Mouse (Mus musculus) lung, embryonic 15.5 days (tissue): Measurements from ENCODE around the gene Tpm4. TPM values are rescaled to one million over a fixed set of nuclear protein-coding genes. Genes with fewer than 3 reads are reported as not detected.
"Not testable (repeated sequence)": the region's sequence is repeated elsewhere in the genome, so short reads cannot be mapped to it uniquely, and the experiment has no call there.

Experiments used
- ATAC-seq: fragments of 200-750 bp; cut with Nextera tagmentation; 2 replicates; pipeline ENCODE4 v1.8.0; 2017; ENCODE audit warnings: moderate number of reproducible peaks, borderline replicate concordance; ENCODE audit not compliant: low FRiP score, low TSS enrichment; ENCODE audit errors: extremely low read depth
- H3K27ac ChIP-seq: fragments of 300-500 bp; sonication (generic); 2 replicates; pipeline ENCODE4 v1.5.1; 2015; ENCODE audit warnings: moderate library complexity, mild to moderate bottlenecking, inconsistent platforms
- H3K27me3 ChIP-seq: fragments of 300-500 bp; sonication (generic); 2 replicates; pipeline ENCODE4 v1.6.1; 2015; ENCODE audit warnings: inconsistent platforms
- H3K36me3 ChIP-seq: fragments of 300-500 bp; sonication (generic); 2 replicates; pipeline ENCODE4 v1.6.1; 2015; ENCODE audit warnings: inconsistent platforms
- H3K4me1 ChIP-seq: fragments of 300-500 bp; sonication (generic); 2 replicates; pipeline ENCODE4 v1.6.1; 2015; ENCODE audit warnings: inconsistent platforms
- H3K4me2 ChIP-seq: fragments of 300-500 bp; sonication (generic); 2 replicates; pipeline ENCODE4 v1.6.1; 2015; ENCODE audit warnings: inconsistent platforms, mild to moderate bottlenecking, moderate library complexity
- H3K4me3 ChIP-seq: fragments of 300-500 bp; sonication (generic); 2 replicates; pipeline ENCODE4 v1.5.1; 2015; ENCODE audit warnings: mild to moderate bottlenecking, inconsistent platforms
- H3K9ac ChIP-seq: fragments of 300-500 bp; sonication (generic); 2 replicates; pipeline ENCODE4 v1.6.1; 2015; ENCODE audit warnings: inconsistent platforms
- H3K9me3 ChIP-seq: fragments of 300-500 bp; sonication (generic); 2 replicates; pipeline ENCODE4 v1.6.1; 2016; ENCODE audit warnings: inconsistent platforms
- WGBS: fragments of 180-500 bp; shearing (Covaris S2); methylation state at CpG from one replicate; pipeline ENCODE4 v1.1.7; 2015; 5-methylcytosine and 5-hydroxymethylcytosine counted together
- polyA plus RNA-seq: library from polyadenylated mRNA; unstranded; fragments of >200 nt; fragmentation: Nextera tagmentation; extraction: Ambion mirVana; gene quantifications from 2 replicates; pipeline ENCODE4 v1.2.1, GENCODE M21; 2015

The Tpm4 gene
- polyA plus RNA-seq = 896 and 923 TPM in 2 replicates

DNA sequence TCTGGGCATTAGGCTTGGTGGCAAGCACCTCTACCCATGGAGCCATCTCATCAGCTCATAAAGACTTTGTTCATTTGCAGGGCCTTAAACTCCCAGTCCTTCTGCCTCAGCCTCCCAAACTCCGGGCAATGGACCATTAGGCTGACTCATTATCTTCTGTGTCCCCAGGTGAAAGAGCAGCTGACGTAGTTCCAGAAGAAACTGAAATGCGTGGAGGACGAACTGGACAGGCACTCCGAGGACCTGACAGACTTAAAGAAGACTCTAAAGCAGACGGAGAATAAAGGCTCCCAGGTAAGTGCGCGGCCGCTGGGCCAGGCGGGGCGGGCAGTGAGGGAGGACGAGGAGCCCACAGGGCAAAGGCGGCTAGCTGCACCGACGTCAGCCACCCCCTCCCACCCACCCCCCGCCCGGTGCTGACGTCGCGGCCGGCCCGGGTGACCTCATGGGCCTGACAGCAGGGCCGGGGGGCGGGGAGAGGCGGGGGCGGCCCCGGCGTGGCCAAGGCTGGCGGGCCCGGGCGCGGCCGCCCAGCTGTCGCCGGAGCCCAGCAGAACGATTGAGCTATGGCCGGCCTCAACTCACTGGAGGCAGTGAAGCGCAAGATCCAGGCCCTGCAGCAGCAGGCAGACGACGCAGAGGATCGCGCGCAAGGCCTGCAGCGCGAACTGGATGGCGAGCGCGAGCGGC, at the start of gene Tpm4:
TSS of gene Tpm4 (plus strand) at position 220 of the 690 bp plus-strand sequence.
- Histone ChIP-seq H3K9me3 (no peaks in the 10 kb centered on the region), H3K4me2 (peak within 1 kb of the TSS; percentile 70), H3K4me1 (peaks cover 34% of the 10 kb centered on the region), H3K9ac (peak within 1 kb of the TSS; percentile 99), H3K27me3 (no peaks in the 10 kb centered on the region), H3K27ac (peak within 1 kb of the TSS; percentile 100), H3K36me3 (peaks cover 23% of the 10 kb centered on the region), H3K4me3 (peak within 1 kb of the TSS; percentile 86)
- peak; percentile 83 for ATAC-seq
- 1% methylated on average over 39 of the region's 49 CpGs for WGBS

DNA sequence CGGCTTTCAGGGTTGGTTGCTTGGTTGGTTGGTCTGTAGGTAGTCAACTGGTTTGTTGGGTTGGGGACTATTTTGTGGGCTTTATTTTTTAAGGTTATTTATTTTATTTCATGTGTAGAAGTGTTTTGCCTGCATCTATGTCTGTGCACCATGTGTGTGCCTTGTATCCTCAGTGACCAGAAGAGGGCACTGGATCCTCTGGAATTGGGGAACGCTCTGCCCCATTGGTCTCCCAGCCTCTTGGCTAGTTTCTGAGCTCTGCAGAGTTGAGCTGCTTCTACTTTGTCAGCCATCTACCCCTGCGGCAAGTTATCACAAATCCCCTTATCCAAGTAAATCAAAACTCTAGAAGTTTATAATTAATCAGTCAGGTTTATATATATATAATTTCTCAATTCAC, 47.2 kb upstream of the Tpm4 start:
- H3K4me1 ChIP-seq, H3K4me2 ChIP-seq, ATAC-seq, H3K9me3 ChIP-seq, H3K36me3 ChIP-seq, H3K4me3 ChIP-seq, H3K27ac ChIP-seq, H3K9ac ChIP-seq, H3K27me3 ChIP-seq: not testable (repeated sequence)
- WGBS = 80% methylated on average over 3 of the region's 3 CpGs

DNA sequence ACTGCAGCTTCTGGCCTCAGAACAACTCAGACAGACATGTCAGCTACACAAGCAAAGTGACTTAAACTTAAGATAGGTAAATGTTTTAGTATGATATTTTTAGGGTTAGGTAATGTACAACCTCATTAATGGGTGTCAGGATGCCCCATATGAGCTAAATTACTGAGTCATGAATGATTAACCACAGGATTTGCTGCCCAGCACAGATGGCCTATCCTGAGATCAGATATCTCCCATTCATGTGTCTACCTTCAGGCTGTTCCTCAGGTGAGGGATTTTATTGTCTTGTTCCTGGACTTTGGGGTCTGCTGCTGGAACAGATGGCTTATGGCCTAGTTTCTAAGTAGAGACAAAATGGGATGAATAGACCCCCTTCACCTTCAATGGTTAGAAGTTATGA, 38.1 kb upstream of the Tpm4 start:
- not testable (repeated sequence) for H3K27ac ChIP-seq, H3K9me3 ChIP-seq, ATAC-seq, H3K9ac ChIP-seq, H3K4me1 ChIP-seq, H3K4me2 ChIP-seq, H3K36me3 ChIP-seq, H3K27me3 ChIP-seq, H3K4me3 ChIP-seq

DNA sequence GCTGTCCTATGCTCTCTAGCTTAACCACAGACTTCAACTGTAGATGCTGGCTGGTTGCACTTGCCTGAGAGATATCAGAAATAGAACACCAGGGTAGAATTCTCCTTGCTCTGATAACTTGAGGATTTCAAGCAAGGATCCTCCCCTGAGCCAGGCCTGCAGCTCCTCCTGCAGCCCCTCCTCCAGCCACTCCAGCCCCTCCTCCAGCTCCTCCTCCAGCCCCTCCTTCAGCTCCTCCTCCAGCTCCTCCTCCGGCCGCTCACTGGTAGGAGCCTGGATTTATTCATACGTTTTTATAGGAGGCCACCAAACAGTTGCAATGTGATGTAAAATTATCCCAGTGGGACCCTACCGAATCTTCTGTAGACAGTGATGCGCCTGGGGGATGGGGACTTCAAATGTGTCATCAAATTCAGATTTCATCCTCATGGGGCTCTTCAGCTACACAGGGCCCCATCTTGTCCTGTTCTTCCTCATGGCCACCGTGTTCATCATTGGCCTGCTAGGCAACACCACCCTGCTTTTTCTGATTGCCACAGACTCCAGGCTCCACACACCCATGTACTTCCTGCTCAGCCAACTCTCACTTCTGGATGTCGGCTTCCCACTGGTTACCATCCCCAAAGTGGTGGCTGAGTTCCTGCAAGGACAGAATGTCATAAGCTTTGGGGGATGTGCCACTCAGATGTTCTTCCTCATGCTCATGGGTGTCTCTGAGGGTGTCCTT, 35.2 kb upstream of the Tpm4 start:
- 65% methylated on average over 6 of the region's 7 CpGs for WGBS
- not testable (repeated sequence) for H3K36me3 ChIP-seq, ATAC-seq, H3K4me3 ChIP-seq, H3K4me1 ChIP-seq, H3K9ac ChIP-seq, H3K9me3 ChIP-seq, H3K4me2 ChIP-seq, H3K27me3 ChIP-seq, H3K27ac ChIP-seq

DNA sequence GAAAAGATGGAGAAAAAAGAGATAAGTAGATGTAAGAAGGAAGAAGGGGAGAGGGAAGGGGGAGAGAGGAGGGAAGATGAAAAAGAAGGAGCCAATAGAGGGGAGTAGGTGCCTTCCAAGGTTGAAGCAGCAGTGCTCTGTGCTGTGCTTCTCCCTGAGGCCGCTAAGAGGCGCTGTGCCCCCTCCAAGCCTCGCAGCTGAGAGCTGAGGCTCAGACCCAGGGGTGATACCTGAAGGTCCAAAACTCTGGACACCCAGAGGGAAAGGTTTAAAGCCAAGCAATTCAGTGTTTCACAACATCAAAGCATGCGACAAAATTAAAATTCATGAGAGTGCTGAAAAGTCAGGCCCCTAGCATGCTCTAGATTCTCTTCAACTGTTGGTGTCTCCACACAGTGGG, 29.6 kb upstream of the Tpm4 start:
- ATAC-seq = no peak
- no peak overlapping the region for H3K4me2 ChIP-seq
- no peak overlapping the region for H3K27ac ChIP-seq
- no peaks in the 10 kb centered on the region for H3K4me1 ChIP-seq
- no peaks in the 10 kb centered on the region for H3K36me3 ChIP-seq
- no peak overlapping the region for H3K9ac ChIP-seq
- H3K4me3 ChIP-seq = no peak overlapping the region
- 23% methylated on average over 4 of the region's 4 CpGs for WGBS
- no peaks in the 10 kb centered on the region for H3K27me3 ChIP-seq
- no peaks in the 10 kb centered on the region for H3K9me3 ChIP-seq

DNA sequence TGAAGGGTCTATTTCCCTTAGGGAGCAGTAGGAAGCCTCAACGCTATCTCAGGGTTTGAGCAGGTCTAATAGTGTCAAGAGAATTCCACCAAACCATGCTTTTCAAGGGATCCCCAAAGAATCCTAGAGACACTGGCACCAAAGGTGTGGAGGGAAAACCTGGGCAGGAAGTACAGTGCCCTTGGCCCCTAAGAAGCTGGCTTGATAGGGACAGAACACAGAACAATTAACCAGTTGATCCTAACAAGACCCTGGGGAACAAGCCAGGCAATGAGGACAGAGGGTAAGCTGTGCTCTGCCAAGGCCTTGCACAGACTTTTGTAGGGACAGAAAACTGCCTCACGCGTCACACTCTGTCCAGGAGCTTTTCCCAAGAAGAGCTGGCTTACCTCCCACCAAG, 28.0 kb upstream of the Tpm4 start, which contains the start of gene Olfr374:
TSS of gene Olfr374 (plus strand) at position 301 of the 400 bp plus-strand sequence.
- Histone ChIP-seq H3K36me3 (no peaks in the 10 kb centered on the region), H3K27me3 (no peaks in the 10 kb centered on the region), H3K9me3 (no peaks in the 10 kb centered on the region), H3K4me2 (no peak within 1 kb of the TSS), H3K27ac (no peak within 1 kb of the TSS), H3K4me1 (no peaks in the 10 kb centered on the region), H3K9ac (no peak within 1 kb of the TSS), H3K4me3 (no peak within 1 kb of the TSS)
- WGBS = 88% methylated on average over 3 of the region's 3 CpGs
- ATAC-seq = no peak

DNA sequence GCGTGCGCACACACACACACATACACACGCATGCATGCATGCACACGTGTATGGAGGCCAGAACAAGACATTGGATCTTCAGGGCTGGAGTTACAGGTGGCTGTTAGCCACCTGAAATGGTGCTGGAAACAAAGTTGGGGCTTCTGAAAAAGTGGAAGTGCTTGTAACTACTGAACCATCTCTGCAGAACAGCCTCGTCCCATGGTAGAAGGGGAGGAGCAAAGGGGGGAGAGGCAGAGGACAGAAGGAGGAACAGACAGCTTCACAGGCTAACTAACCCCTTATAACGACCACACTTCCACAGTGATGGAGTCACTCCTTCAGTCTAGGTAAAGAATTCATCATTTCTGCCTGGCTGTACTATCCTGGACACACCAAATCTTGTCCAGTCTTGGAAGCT, 23.9 kb upstream of the Tpm4 start:
- WGBS = 75% methylated on average over 6 of the region's 6 CpGs
- no peak for ATAC-seq
- Histone ChIP-seq H3K4me2 (no peak overlapping the region), H3K4me1 (no peaks in the 10 kb centered on the region), H3K9me3 (no peaks in the 10 kb centered on the region), H3K27ac (no peak overlapping the region), H3K36me3 (no peaks in the 10 kb centered on the region), H3K27me3 (no peaks in the 10 kb centered on the region), H3K9ac (no peak overlapping the region), H3K4me3 (no peak overlapping the region)

DNA sequence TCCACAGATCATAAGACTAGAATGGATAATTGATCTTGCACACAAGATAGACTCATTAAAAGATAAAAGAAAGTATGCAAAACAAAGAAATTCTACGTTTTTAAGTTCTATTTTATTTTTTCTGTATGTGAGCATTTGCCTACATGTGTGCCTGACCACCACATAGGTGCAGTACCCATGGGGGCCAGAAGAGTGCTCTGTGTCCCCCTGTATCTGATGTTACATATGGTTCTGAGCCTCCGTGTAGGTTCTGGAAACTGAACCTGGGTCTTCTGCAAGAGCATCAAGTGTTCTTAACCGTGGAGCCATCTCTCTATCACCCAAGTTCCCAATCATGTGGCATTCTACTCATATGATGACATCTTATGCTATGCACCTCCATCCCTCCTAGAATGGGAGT, 22.3 kb upstream of the Tpm4 start:
- Histone ChIP-seq H3K4me1 (no peaks in the 10 kb centered on the region), H3K4me3 (no peak overlapping the region), H3K4me2 (no peak overlapping the region), H3K27ac (no peak overlapping the region), H3K9ac (no peak overlapping the region), H3K9me3 (no peaks in the 10 kb centered on the region), H3K36me3 (no peaks in the 10 kb centered on the region), H3K27me3 (no peaks in the 10 kb centered on the region)
- no peak for ATAC-seq
- 57% methylated on average over 3 of the region's 3 CpGs for WGBS

DNA sequence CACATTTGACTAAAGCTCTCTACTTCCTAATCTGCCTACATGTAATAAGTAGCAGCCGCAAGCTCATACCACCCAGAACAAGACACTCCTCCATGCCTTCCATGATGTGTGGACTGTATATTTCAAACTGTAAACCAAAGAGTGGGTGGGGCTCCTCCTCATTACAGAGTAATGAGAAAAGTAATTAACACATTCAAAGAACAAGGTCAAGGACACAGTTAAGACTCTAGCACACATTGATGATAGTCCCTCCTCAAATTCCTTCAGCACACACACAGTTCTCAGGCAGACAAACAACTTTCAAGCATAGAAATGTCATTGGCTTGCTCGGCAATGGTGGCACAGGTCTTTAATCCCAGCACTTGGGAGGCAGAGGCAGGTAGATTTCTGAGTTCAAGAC, 19.6 kb upstream of the Tpm4 start:
- Histone ChIP-seq H3K4me2 (no peak overlapping the region), H3K27me3 (no peaks in the 10 kb centered on the region), H3K4me1 (no peaks in the 10 kb centered on the region), H3K9ac (no peak overlapping the region), H3K4me3 (no peak overlapping the region), H3K36me3 (no peaks in the 10 kb centered on the region), H3K9me3 (no peaks in the 10 kb centered on the region), H3K27ac (no peak overlapping the region)
- WGBS = 81% methylated on average over 2 of the region's 2 CpGs
- no peak for ATAC-seq

DNA sequence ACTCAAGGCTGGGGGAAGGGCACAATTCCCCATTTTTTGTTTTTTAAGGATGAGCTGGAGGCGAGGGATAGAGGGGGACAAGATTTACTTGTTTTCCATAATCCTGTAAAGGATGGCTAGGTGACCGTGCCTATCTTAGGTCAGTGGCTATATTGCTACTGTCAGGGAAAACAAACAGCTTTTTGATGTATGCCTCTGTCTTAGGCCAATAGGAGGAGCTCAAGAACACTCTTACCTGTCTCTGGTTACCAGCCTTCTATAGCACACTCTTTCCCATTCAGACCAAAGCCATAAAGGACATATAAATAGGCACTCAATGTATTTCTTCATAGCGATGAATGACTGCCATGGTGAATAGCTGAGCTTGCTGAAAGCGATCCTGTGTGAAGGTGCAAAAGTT, 16.2 kb upstream of the Tpm4 start:
- H3K4me3 ChIP-seq = no peak overlapping the region
- H3K36me3 ChIP-seq = no peaks in the 10 kb centered on the region
- no peak for ATAC-seq
- no peaks in the 10 kb centered on the region for H3K9me3 ChIP-seq
- H3K4me2 ChIP-seq = no peak overlapping the region
- no peak overlapping the region for H3K27ac ChIP-seq
- no peaks in the 10 kb centered on the region for H3K27me3 ChIP-seq
- H3K4me1 ChIP-seq = no peaks in the 10 kb centered on the region
- WGBS = 42% methylated on average over 4 of the region's 4 CpGs
- H3K9ac ChIP-seq = no peak overlapping the region

DNA sequence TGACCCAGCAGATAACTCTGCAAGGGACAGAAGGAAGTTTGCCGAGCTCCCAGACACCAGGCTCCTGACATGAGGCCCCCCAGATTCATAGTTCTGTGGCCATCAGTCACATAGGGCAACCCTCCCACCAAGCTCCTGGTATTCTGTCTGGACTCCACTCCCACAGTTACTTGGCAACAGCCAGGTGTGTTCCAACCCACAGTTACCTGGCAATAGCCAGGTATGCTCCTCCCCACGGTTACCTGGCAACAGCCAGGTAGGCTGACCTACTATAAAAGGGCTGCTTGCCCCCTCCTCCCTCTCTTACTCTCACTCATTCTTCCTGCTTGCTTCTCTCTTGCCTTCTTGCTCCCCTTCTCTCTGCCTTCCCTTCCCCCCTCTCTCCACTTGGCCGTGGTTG, 13.3 kb upstream of the Tpm4 start:
- H3K27ac ChIP-seq, H3K4me3 ChIP-seq, H3K4me1 ChIP-seq, H3K36me3 ChIP-seq, H3K27me3 ChIP-seq, H3K9me3 ChIP-seq, ATAC-seq, H3K9ac ChIP-seq, H3K4me2 ChIP-seq: not testable (repeated sequence)
- 42% methylated on average over 3 of the region's 3 CpGs for WGBS

DNA sequence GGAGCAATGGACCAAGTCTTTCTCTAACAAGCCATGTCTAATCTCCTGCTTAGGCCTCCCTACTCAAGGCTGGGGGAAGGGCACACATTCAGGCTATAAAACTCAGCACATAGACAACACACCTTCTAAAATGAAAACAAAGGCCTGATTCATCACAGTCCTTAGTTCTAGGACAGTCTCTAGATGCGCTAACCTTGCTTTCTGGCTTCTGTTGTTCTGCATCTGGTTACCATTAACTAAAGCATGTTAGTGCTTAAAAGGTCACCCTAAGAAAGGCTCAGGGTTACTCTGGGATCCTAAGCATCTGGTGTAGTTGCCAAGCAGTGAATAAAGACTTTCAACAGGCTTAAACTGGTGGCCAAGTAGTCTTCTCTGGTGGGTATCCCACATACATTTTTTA, 12.8 kb upstream of the Tpm4 start:
- Histone ChIP-seq H3K9ac (no peak overlapping the region), H3K27me3 (no peaks in the 10 kb centered on the region), H3K36me3 (no peaks in the 10 kb centered on the region), H3K4me1 (no peaks in the 10 kb centered on the region), H3K4me2 (no peak overlapping the region), H3K4me3 (no peak overlapping the region), H3K27ac (no peak overlapping the region), H3K9me3 (no peaks in the 10 kb centered on the region)
- WGBS = 90% methylated on average over 1 of the region's 1 CpGs
- no peak for ATAC-seq
